Mouse (Mus musculus): ENCODE data around the gene Cfap100.

Cfap100 gene

DNA sequence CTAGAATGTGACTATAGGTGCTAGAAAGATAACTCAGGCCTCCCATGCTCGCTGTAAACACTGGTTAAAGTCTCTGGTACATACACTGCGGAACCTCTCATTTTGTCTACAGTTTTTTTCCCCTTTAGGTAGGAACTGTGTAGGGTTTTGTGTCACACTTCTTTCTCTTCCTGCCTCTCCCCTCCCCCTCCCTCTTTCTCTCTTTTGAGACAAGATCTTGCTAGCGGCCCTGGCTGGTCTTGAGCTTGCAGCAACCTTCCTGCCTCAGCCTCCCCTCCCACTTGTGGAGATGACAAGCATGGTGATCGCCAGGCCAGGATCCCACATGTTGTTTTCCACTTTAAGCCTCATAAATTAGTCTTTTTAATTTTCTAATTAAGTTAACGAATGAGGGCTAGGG, 25.2 kb upstream of the Cfap100 start:
- DNase-seq: no peak

DNA sequence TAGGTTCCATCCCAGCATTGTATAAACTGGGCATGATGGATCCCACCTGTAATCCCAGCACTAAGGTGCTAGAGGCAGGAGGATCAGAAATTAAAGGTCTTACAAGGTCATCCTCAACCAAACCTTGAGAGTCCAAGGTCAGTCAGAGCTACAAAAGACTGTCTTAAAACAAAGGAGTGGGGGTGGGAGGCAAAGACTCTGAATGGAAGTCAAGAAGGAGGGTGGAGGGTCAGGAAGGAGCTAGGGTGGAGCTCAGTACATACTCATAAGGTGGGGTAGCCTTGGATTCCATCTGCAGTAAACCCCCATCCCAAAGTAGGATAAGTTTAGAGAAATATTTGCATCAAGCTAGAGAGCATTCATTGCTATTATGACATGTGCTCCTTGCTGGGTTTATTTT, 24.0 kb upstream of the Cfap100 start:
- no peak for DNase-seq

DNA sequence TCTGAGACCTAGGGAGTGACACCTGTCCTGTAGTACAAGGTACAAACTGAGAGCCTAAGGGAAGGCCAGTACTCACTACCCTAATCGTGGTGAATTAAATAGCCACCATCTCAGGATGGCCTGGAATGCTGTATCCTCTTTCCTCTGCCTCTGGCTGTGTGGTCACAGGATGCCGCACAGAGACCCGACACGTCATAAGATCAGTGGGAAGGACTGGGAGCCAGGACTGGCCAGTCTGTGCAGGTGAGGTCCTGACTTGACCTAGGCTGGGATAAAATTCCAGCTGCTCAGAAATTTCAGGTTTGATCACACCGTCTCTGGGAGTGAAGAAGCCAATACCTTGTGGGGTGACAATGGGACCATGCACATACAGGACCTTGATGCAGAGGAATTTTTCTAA, 22.9 kb upstream of the Cfap100 start:
- no peak for DNase-seq

DNA sequence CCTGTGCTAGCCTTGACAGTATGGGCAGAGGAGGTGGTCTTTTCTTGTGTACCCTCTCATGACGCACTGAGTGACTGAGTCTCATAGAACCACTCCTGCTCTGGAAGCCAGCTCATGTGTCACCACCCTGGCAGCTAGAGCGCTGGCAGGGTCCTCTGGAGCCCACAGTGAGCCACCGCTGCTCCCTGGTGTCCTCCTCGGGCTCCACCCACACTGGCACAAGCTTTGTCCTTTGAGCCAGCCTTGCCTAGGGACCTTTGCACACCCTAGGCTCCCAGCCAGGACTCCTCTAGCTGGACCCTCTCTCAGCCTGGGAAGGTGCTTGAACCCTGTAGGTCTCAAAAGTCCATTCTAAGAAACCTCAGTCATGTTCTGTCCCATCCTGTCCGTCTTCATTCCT, 22.1 kb upstream of the Cfap100 start:
- peak; percentile 29 to 32 for DNase-seq

GRCm38 (mm10) chr6:90450179-90450578, 21.6 kb upstream of the Cfap100 start:
- peak; percentile 89 to 90 for DNase-seq

GRCm38 (mm10) chr6:90446883-90447282, 18.3 kb upstream of the Cfap100 start:
- DNase-seq: no peak

- no peak for DNase-seq
Observed at GRCm38 (mm10) chr6:90437041-90437440, 8.4 kb upstream of the Cfap100 start.

DNA sequence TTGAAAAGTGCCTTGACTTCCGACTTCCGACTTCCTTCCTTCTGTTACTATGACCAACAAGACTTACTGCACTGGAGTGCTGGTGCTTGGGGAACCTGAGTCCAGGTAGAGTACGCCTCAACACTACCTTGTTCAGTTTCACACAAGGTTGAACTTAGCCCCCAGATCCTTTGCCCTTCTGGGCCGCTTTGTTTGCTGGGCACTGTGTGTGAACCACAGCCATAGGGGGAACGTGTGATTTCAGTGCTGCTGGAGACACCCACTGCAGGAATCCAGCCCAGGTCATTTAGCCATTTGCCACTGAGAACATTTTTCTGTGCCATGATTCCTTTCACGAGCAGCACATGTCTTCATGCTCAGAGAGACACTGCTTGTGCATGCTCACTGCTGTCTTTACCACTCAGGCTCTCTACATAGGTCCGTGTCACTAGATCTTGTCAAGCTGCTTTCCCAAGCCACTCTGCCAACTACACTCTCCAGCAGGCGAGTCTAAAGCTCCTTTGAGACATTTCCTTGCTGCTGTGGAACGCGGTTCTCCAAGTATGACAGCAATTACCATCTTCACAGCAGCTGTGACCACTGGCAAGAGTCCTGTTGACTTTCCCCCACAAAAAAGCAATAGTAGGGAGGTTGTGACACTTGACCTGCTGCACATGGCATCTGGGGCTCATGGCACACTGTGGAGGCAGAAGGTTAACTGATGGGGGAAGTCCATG, 7.8 kb upstream of the Cfap100 start:
- no peak for DNase-seq

DNA sequence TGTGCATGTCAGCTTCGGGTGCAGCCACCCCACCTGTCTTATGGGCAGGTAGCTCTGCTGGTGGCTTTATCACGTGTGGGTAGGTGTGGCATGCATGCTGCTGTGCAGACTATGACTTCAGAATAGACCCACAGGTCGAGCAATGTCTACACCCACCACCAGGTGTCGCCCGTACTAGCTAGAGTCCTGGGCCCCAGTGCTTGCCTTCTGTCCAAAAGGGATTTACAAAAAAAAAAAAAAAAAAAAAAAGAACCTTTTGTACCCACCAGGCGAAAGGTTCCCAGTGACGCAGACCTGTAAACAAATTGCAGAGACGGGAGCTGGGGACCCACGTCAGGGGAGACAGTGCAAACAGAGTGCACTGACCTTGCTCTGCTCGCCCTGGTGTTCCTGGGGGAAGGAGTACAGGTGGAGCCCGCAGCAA, 6.6 kb upstream of the Cfap100 start:
- DNase-seq: peak; percentile 86 to 90

GRCm38 (mm10) chr6:90434687-90435086, 6.1 kb upstream of the Cfap100 start:
- no peak for DNase-seq

GRCm38 (mm10) chr6:90431487-90431886, 2.9 kb upstream of the Cfap100 start:
- no peak for DNase-seq

DNA sequence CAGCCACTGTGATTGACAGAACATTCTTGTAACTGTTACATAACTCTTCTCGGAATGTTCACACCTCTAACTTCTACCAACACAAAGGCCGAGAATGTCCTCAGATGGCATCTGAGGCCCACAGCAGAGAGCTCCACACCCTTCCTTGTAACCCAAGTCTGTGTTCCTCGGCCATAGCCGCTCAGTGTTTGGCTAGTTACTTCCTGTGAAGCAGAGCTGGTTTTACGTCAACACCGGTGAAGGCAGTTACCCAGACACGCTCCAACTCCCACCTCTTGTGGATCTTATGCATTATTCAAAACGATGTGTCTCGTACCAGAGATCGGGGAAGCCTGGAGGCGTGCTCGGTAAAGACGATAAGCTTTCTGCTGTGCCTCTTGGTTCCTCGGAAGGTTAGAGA, 1.3 kb upstream of the Cfap100 start:
- no peak for DNase-seq

- DNase-seq: no peak
Observed at GRCm38 (mm10) chr6:90426003-90426402, 2.6 kb downstream of the Cfap100 start.

DNA sequence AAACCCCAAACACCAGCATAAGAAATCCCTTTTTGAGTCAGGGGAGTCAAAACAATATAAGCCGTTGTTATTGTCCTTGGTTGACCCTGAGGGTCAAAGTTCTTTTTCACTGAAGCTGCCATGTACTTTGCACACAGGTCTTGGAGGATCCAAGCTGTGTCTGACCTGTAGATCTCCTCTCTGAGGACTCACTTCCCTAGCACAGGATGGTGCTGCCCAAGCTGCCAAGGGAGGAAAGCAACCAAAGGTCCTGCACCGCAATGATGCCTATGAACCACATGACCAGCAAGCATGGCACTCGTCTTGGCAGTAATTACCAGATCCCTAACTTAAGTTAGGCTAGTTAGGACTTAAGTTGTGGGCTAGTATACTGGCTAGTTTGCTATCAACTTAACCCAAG, 3.2 kb downstream of the Cfap100 start:
- DNase-seq: no peak

DNA sequence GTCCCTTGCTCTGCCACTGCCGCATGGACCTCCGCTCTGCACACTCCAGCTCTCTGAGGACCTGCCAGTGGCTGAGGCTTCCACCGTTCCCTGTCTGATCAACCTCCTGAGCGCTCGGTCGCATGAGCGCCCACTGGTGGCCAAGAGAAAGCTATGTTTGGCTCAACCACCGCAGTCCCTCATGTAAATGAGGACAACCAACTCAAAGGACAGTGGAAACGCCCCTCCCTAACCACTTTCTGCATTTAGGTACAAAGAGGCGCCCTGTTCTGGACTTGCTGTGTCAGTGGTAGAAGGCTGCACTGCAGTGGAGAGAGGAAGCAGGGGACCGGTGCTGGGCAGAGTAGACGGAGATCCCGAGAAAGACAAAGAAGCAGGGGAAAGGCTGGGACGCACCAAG, 6.0 kb downstream of the Cfap100 start:
- peak; percentile 82 to 85 for DNase-seq

DNA sequence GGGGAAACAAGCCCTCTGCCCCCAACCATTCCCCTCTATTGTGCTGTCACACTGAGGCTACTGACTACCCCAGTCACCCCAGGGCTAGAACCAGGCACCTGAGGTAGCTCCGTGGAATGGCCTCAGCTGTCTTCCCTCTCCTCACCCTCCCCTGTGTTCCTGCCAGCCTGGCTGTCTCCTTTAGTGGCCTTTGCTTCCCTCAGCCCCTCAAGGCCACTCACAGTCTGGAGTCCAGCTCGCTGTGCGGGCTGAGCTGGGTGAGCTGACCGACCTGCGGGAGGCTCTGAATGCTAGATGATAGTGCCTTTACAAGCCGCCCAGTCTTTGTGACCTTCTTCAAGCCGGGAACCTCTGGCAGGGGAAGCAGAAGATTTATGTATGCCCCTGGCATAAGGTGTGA, 16.7 kb downstream of the Cfap100 start:
- no peak for DNase-seq

DNA sequence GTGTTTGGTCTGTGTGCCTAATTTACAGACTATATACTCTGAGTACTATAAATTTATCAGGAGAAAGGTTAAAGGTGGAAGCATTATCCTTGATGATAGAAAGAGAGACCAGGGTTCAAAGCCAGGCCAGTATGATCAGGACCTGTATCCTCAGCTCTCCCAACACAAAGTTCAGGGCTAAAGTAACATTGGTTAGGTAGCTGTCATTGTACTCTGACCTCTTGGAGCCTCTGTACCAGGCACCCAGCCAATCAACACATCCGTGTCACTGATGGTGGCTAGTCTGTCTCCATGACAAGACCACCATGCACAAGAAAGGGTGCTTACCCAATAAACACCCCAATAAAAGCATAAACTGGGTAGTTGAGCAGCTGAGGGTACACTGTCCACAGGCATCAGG, 17.6 kb downstream of the Cfap100 start:
- DNase-seq: no peak

DNA sequence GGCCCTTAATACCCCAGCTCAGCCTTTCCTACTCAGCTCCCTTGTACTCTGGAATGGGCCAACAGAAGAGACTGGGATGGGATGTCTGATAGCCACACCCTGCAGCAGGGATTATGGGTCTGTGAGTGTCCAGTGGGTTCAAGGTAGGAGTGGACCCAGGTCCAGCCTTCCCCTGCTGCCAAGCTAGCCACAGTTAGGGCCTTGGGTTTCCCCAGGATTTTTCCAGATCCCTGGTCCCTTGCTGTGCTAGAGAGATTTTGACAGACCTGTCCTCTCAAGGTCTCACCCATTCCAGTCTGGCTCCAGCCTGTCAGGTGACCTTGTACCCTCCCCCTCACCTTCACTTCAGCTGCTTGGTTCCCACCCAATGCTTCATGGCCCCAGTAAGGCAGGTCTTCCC, 20.0 kb downstream of the Cfap100 start:
- DNase-seq: no peak

DNA sequence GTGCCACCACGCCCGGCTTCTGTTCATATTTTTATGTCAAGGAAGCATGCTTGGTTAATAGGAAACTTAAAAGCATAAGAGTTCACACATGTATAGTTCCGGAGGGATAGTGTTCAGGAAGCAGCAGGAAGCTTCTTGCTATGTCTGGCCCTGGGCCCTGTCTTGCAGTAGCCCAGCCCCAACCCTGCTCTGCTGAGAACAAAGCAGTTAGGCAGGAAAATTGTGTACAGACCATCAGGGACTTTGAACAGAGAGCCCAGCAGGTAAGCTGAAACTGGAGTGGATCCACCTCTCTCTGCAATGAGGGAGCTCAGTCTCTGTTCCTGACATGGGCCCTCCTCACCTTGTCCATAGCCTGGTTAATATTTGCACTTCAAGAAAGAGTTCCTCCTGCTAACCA, 31.3 kb downstream of the Cfap100 start:
- DNase-seq: no peak

DNA sequence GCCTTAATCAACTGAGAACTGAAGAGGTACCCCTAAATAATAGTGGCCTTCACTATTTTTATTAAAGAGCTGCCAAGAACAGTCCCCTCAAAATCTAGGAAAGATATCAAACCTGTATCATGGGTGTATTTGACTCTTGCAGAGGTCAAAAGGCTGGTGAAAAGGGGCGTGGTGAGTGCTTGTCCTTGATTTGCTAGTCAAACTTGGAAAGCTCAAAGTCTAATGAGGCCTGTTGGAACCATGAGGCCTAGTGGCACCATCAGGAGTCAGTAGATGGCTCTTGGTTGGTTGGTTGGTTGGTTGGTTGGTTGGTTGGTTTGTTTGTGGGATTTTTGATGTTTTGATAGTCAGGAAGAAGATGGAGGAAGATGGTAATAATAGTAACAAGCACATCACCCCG, 32.8 kb downstream of the Cfap100 start:
- no peak for DNase-seq

DNA sequence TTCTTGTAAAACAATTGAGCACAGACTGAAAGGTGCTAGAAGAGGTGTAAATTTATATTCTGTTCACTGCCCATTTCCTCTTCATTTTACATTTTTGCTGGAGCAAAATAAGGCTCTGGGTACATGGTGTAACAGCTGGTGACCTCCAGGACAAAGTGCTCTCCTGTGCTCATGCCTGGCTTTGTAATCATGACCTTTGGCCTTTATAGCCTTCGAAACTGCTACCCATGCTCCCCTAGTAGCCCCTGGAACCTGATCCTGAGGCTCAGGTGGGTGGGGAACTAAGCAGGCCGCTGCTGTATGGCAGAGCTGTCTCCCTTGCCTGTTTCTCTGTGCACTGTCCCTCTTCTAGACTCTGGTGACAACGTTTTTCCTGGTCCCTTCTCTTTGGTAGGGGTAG, 34.6 kb downstream of the Cfap100 start:
- no peak for DNase-seq

GRCm38 (mm10) chr6:90390629-90391028, 38.0 kb downstream of the Cfap100 start:
- DNase-seq: no peak

- DNase-seq: no peak
Observed at GRCm38 (mm10) chr6:90381465-90381864, 47.1 kb downstream of the Cfap100 start.

- DNase-seq: no peak
Observed at GRCm38 (mm10) chr6:90377708-90378107, 50.9 kb downstream of the Cfap100 start.

GRCm38 (mm10) chr6:90374647-90375046, 54.0 kb downstream of the Cfap100 start:
- no peak for DNase-seq

Data from cerebellum, adult 18-20 months (tissue).